Mouse (Mus musculus) heart, postnatal 36 days (tissue): ENCODE measurements around the gene Akap9. TPM values are rescaled to one million over a fixed set of nuclear protein-coding genes. Genes with fewer than 3 reads are reported as not detected.

Experiments used
- DNase-seq, 2 experiments: peaks; one replicate each; pipeline ENCODE4 v3.0.0; 2021 to 2022
- intact Hi-C: fragments of 180-260 bp; cut with DNase I; formaldehyde crosslinking; loops from one replicate; pipeline ENCODE4 v1.15.1; 2025
- total RNA-seq, 2 experiments: library from RNA; stranded (reverse); gene quantifications; 2 replicates each; pipeline ENCODE4 v1.2.3; 2021

Akap9 gene
- total RNA-seq, 2 experiments from 2014 or later, result 40.7 to 53.2 TPM

DNA sequence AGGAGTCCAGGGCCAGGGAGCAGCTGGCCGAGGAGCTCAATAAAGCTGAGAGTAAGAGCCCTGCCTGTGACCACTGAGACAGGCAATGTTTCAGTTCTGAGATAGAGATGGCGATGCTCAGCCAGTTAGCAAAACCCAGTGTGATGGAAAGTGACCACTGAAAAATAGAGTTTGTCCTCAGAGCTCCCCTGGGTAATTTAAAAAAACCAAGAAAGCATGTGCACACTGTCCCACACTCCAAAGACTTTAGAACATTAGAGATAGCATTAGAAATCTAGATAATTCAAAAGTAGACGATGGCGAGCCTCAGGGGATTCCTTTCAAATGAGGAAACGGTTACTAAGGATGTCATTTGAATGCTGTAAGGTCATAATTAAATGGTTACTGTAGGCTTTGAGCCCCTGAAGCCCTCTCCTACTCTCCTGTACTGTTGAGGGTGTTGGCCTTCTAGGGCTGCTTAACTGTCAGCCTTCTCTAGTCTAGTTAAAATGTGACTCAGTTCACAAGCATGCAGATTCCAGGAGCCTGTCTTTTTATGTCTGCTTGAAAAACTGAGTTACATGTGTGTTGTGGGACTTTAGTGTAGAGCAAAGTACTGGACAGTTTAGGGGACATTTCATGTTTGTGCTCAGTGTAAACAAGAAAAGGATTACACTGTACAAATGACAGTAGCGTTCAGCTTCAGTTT is 100.8 kb downstream of the Akap9 start:
- intact Hi-C loops, result no loop called here
- no peak for DNase-seq

DNA sequence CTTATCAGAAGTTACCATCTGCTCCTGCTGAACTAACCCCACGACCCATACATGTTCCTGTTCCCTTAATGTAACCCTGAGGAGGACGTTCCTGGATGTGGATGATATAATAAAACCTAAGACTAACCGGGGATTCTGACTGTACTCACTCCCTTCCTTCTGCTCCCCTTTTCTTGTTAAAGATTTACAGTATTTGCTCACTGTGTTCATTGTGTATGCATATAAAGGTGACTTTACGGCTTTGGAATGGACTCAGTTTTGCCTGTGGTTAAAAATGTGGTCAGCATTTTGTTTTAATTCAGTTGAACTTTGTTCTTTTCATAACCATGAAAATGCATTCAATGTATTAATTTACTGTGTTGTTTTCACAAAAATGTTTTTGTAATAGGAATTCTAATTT is 104.0 kb downstream of the Akap9 start:
- intact Hi-C loops, result no loop called here
- no peak for DNase-seq

DNA sequence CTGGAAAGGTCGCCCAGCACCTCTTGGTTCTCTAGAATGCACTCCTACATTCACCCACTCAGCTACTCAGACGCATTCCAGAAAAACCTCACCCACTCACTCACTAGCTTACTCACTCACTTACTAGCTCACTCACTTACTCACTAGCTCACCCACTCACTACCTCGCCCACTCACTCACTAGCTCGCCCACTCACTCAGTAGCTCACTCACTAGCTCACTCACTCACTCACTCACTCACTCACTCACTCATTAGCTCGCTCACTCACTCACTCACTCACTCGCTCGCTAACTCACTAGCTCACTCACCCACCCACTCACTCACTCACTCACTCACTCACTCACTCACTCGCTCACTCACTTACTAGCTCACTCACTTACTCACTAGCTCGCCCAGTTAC is 108.8 kb downstream of the Akap9 start:
- intact Hi-C loops, result no loop called here
- no peak for DNase-seq

DNA sequence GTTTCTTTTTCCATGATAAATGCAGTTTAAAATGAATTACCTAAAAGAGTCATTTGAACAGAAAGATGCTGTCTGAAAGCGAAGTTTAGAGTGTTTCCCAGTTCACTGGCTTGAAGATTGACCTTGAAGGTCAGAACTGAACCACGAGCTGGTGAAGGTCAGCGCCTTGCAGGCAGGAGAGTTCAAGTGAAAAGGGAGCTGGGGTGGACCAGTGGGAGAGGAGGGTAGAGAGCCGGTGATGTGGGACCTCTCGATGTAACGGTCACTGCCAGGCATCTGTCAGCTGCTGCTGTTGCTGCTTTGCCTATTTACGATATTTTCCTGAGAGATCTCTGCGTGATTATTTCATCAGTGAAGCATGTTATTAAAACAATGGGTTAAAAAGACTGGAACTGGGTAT is 111.5 kb downstream of the Akap9 start:
- intact Hi-C loops, result no loop called here
- DNase-seq, result no peak

DNA sequence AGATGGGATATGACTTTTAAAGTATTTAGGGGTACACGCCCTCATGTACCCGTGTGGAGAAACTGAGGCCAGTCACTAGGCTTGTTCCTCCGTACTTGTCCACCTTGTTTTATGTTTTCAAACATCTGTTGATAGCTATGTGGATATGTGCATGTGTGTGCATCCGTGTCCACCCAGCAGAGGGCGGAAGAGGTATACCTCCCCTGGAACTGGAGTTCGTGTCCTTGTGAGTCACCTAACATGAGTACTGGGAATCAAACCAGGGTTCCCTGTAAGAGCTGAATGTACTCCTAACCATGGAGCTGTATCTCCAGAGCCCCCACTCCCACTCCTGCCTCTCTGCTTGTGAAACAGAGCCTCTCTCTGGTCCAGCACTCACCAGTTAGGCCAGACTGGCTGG is 112.5 kb downstream of the Akap9 start:
- no peak for DNase-seq
- intact Hi-C loops, result no loop called here

DNA sequence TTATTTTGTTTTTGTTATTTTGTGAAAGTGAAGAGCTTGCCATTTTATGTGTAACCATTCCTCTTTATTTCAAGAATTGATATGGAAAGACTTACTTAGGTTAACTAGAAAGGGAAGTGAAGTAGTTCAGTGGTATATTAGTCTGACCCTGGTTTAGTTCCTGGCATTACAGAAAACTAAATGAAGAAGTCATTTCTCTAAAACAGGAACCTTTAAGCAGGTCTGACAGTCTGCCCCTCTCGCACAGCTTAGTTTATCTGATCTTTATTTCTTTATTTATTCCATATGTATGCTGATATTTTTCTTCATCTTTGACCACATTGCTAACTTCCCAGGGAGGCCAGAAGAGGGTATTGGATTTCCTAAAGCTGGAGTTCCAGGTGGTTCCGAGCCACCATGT is 113.1 kb downstream of the Akap9 start:
- DNase-seq, result no peak
- intact Hi-C loops, result no loop called here

DNA sequence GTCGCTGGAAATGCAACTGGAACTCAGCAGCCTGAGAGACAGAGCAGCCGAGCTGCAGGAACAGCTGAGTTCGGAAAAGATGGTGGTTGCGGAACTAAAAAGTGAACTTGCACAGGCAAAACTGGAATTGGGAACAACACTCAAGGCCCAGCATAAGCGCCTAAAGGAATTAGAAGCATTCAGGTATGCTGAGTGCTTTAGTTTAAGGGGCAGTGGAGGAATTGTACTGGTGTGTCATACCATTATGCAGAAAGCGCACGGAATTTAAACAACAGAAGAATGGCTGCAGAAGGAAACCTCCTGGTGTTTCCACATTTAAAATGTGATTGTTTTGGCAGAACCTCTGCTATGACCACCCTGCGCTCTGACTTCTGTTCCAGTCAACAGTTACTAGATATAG is 132.5 kb downstream of the Akap9 start:
- intact Hi-C loops, result no loop called here

DNA sequence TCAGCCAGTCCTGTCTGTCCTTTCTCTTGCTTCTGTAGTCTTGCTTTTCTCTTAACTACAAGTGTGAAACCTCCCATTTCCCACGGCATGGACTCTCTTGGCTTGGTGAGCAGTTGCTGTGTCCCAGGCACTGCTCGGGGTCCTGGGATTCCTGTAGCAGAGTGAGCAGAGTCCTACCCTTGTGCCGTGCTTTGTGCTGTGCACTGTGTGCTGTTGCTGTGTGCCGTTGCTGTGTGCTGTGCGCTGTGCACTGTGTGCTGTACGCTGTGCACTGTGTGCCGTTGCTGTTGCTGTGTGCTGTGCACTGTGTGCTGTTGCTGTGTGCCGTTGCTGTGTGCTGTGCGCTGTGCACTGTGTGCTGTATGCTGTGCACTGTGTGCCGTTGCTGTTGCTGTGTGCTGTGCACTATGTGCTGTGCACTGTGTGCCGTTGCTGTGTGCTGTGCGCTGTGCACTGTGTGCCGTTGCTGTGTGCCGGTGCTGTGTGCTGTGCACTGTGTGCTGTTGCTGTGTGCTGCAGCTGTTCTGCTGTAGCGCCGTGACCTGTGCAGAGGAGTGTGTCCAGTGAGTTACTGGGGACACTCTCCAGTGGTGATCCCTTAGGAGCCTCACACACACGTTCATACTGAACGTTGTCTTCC is 138.7 kb downstream of the Akap9 start:
- no peak for DNase-seq
- intact Hi-C loops, result no loop called here

More for the DNA sequence above, 132.5 kb downstream of the Akap9 start:
- no peak for DNase-seq

DNA sequence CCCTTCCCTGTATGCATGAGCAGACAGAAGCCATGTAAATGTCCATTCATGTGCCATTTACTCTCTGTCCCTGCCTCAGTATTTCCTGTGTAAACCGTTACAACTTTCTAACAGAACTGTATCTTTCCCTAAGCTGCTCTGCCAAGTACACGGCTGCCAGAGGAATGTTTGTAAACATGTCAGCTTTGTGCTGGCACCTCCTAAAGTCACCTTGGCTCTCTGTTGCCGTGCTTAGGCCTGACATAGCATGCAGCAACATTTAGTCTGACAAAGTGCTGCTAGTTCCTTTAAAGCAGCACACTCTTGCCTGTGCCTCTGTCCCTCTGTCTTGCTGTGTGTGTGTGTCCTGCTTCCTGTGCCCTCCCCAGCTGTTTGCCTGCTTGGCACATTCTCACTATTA is 139.3 kb downstream of the Akap9 start:
- DNase-seq, result peak in 1 of 2 experiments; percentile 31
- intact Hi-C loops, result no loop called here

DNA sequence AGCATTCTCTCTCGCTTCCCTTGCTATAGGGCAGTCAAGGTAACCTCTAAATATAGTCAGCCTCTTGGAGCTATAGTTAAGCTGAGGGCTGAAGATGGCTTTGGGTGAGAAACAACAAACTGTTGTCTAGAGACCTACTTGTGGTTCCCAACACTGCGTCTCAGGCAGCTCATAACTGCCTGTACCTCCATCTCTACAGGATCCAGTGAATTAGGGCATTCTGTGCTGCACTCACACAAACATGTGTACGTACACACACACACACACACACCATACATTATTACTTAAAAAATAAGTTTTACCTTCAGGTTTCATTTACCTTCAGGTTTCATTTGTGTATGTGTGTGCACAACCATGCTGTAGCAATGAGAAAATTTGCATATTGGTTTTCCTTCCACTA is 151.2 kb downstream of the Akap9 start:
- DNase-seq, result no peak
- intact Hi-C loops, result no loop called here

DNA sequence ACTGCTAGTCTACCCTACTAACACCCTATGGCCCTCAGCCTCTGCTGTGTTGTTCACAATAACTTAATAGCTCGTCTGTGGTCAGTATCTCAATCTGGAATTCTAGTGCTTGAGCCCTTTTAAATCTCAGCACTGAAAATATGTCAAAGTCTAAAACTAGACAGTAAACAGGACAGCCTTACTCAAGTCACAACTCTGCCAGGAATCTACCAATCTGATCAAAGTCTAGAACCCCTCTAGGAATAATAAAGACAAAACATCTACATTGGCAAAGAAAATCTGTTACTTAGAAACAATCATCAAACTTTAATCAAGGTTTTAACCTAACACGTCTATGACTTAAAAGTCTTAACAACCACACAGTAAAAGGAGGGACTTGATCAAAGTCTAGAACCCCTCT is 153.0 kb downstream of the Akap9 start:
- intact Hi-C loops, result no loop called here
- no peak for DNase-seq

DNA sequence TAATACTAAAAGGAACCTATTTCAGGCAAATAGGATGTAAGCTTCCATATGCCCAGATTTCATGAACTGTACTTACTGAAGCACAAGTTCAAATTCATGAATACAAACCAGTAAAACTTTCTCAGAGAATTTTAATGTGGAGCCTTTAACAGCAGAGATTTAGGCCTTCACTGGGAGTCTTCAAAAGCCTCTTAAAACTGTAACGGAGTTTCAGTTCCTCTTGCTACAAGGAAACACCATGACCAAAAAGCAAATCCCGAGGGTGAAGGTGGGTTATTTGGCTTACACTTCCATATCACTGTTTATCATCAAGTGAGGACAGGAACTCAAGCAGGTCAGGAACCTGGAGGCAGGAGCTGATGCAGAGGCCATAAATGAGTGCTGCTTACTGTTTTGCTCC is 153.7 kb downstream of the Akap9 start:
- DNase-seq, result no peak
- intact Hi-C loops, result no loop called here

DNA sequence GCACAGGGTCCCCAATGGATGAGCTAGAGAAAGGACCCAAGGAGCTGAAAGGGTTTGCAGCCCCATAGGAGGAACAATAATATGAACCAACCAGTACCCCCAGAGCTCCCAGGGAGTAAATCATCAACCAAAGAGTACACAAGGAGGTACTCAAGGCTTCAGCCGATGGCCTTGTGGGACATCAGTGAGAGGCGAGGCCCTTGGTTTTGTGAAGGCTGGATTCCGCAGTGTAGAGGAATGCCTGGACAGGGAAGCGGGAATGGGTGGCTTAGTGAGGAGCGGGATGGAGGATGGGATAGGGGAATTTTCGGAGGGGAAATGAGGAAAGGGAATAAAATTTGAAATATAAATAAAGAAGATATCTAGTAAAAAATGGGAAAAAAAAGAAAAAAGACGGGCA is 157.1 kb downstream of the Akap9 start:
- intact Hi-C loops, result no loop called here
- no peak for DNase-seq

DNA sequence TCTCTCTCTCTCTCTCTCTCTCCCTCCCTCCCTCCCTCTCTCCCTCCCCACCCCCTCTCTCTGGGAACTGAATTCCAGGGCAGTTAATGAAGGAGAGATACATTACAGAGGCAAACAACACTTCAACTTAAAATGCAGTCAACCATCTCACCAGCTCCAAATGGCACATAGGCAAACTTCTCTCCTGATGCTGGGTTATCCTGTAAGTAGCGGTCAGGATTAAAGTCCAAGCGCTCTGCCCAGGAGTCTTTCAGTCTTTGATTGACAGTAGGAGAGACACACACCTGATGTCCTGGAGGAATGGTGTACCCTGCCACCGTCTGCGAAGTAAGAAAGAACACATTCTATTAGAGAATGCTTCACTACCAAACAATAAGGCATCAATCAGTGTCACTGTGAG is 158.5 kb downstream of the Akap9 start:
- no peak for DNase-seq
- intact Hi-C loops, result no loop called here

DNA sequence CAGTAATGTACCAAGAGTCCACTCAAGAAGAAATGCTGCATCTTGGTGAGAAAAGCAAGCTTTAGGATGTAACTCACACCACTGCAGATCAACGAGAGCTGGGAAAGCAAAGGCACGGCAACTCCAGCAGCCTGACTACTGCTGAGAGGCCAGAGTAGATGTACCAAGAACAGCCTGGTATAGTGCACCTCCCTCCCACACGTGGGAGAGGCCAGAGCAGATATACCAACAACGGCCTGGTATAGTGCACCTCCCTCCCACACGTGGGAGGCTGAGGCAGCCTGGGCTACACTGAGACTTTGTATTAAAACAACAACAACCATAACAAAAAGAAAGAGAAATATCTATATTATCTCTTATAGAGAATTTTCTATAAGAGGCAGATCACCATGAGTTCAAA is 160.3 kb downstream of the Akap9 start:
- no peak for DNase-seq
- intact Hi-C loops, result no loop called here

DNA sequence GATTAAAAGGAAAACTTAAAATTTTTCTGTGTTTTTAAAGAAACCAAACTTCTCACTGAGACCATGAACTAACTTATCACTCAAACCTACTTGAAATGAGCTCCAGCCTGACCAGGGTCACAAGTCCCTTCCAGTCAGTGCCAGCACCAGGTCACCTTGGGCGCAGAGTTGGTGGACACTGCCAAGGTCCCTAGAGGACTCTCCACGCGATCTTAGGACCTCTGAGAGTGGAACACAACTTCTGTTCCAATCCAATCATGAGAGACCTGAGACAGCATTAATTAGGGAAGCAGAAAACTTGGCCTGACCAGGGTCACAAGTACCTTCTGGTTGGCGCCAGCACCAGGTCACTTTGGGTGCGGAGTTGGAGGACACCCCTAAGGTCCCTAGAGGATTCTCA is 166.6 kb downstream of the Akap9 start:
- intact Hi-C loops, result no loop called here
- no peak for DNase-seq

DNA sequence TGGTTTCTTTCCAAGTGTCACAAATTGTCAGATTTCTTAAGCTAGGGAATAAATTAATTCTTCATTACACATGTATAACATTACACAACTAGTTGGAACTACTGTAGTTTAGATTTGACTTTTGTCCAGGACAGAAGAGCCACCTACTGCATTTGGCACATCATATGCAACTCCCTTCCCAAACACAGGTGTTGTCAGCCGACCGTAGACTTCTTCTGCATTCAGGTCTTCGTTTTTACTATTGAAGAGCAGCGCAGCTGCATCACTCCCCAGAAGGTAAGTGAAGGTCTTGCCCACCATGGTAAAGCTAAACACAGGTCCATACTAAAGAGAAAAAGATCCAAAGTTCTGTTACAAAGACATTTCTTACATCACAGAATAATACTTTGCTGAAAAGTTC is 173.2 kb downstream of the Akap9 start:
- intact Hi-C loops, result loop anchor here (5.0 kb wide), 1 partner anchor 209 kb away; the partner anchor contains the start of gene Mterf1a
- DNase-seq, result no peak

DNA sequence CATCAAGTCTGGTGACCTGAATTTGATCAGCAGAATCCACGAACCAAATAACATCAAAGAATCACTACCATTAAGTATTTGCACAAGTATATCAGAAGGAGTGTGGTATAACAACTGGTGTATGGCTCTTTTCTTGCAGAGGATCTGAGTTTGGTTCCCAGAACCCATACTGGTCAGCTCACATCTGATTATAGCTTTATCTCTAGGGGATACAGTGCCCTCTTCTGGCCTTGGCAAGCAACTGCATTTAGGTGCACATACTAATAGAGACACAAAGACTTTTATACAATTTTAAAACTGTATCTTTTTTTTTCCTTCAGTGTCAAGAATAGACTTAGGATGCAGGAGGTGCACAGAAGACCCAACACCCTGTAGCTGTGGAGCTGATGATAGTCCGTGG is 173.9 kb downstream of the Akap9 start:
- intact Hi-C loops, result loop anchor here (5.0 kb wide), 1 partner anchor 209 kb away; the partner anchor contains the start of gene Mterf1a
- no peak for DNase-seq

DNA sequence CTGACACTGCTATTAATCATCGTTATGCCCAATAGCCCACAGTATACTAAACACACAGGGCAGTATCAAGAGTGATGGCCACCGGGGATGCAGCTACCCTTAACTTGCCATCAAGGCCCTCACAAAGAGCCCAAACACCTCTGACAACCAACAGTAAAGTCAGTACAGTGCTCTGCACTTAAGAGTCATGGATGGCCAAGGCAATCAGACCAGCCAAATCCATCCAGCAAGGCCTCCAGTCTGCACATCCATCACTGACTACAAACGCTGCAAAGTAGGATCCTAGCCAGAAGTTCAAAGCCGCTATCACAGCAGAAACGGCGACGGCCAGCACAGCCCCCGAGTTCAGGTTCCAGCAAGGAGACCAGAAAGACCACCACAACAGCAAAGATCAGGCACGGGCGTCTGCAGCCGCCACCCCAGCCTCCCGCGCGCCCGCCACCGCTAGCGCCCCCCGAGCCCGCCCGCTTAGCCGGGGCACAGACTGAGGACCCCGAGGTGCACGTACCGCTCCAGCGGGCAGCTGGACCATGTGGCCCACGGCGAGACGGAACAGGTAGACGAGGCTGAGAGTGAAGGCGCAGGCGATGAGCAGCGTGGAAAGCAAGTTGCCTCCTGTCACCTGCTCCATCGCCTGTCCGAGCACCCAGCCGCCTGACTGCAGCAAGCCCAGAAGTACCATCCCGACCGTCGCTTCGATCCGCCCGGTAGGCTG is 175.9 kb downstream of the Akap9 start:
- DNase-seq, result no peak
- intact Hi-C loops, result loop anchor here (2.0 to 5.0 kb wide), 2 partner anchors 89 to 211 kb away; partner anchors contain the start of genes Mterf1a and Mterf1b

DNA sequence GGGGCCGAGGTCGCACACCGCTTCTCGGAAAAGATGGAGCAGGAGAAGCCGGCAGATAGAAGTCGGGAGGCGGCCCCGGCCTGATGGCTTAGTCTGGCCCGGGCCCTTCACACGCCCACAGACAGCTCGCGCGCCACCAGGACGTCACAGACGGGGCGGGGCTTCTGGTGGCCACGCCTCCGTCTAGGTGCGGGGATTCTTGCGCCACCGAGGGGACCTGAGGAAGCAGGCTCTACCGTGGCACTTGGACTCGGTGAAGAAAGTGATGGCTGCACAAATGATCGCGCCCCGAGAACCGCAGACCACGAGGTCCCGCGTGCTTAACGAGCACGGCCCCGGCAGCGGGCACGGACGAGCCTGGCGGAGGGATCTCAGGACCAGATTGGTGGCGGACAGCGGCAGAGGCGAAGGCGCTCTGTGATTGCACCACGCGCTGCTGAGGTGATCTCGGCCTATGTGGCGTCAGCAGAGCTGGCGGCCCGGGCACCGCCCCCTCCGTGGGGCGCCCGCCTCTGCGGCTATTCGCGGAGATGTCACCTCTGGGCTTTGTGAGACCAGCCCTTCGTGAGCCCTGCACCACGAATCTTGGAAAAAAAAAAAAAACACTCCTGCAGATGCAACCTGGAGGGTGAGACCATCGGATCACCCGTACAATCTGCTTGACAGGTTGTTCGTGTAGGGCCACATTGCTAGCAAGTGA is 176.6 kb downstream of the Akap9 start, which contains the start of gene Cyp51:
Cyp51 (minus strand) TSS at position 406 of the 700 bp plus-strand sequence.
- intact Hi-C loops, result loop anchor here (2.0 to 5.0 kb wide), 2 partner anchors 88 to 212 kb away; partner anchors contain the start of genes Mterf1a and Mterf1b

DNA sequence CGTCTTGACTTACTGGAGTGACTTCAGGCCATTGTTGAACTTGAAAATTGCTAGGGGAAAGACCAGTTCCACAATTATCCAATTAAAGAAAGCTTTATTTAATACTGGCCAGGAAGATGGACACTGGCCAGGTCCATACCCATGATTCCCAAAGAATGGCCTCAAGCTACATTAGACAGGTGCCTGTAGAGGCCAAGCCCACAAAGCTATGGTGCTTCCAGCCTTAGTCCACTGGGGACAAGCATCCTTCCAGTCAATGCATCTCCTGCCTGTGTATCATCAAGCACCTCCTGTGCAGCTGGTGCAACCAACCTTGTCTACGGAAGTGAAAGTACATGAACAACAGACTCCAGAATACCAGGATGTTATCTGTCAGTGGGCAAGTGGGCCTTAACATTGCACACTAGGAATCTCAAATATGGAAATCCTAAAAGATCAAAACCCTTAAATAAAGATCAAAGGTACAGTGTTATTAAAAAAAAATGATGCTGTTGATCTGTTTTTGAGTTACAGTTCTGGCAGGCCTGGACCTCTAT is 177.9 kb downstream of the Akap9 start:
- no peak for DNase-seq
- intact Hi-C loops, result loop anchor here (2.0 kb wide), 1 partner anchor 87 kb away; the partner anchor contains the start of gene Mterf1b

More for the DNA sequence above, 176.6 kb downstream of the Akap9 start, which contains the start of gene Cyp51:
- DNase-seq, result peak; percentile 85 to 87
